Mouse (Mus musculus) skeletal muscle tissue, adult 2 months (tissue): ENCODE results near the gene Adora2a.
"Not testable (repeated sequence)": the region's sequence is repeated elsewhere in the genome, so short reads cannot be mapped to it uniquely, and the experiment has no call there.

Source experiments
- DNase-seq: peaks from one replicate; pipeline ENCODE4 v3.0.0-alpha.2; 2012; ENCODE audit warnings: low read depth, low spot score

Gene Adora2a

DNA sequence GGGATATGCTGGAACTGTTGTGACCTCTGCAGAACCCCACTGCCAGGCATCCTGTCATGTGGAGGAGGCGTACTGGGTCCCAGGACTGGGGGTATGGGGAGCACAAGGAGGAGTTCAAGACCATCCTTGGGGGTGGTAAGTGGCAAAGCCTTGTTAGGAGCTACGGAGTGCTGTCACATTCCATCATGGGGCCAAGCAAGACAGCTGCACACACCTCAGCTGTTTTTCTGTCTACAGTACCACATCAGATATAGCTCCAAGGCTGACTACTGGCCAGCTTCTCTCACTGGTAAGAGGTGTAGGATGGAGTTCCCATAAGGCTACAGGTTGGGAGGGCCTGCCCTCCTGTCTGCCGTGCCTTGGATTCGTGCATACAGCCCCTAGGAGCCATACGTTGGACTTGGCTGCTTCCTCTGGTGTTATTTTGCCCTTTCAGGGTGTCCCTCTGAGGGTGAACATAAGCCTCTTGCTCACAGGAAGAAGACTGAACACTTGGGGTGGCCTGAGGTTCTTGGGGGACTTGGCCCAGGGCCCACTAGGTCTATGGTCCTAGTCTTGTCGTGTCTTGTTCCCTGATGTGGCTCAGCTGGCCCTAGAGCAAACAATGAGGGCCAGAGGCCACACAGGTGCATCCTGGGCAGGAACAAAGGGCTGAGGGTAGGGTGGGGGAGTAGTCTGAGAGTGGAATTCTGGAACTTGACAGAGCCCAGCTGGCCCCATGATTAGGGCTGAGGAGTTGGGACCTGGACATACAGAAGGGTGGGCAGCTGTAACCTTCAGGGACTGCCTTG is 2.3 kb upstream of the Adora2a start:
- DNase-seq, result no peak

DNA sequence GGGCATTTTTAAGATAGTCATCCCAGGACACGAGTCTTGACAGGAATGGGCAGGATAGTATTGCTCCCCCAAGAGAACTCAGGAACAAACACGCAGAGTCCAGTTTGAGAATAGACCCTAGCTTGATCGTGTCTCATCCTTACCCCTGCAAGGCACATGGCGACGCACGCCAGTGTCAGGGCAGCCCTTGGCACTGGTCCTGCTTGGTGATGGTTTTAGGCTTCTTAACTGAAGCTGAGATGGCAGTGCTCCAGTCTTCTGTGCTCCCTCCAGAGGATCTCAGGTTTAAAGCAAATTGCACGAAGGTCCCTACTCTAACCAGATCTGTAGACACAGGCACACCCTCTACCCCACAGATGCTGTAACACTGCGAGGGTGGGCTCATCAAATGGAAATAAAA is 921 bp upstream of the Adora2a start:
- DNase-seq, result no peak

DNA sequence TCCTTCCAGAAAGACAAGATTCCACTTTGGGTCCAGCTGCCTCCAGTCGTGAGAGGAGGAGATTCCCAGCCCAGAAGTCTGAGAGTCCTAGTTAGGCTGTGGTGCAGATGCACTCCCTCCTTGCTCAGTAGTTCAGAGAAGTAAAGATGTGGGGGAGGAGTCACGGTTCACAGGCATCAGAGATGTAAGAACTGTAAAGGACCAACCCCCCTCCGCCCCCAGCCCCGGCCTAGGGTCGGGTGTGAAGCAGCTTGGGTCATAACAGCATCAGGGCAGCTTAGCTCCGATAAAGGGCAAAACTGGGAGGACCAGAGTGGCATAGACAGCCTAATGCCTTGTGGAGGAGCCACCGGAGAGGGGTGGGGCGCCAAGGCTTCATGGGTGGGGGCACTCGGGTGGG is 205 bp upstream of the Adora2a start:
- no peak for DNase-seq

DNA sequence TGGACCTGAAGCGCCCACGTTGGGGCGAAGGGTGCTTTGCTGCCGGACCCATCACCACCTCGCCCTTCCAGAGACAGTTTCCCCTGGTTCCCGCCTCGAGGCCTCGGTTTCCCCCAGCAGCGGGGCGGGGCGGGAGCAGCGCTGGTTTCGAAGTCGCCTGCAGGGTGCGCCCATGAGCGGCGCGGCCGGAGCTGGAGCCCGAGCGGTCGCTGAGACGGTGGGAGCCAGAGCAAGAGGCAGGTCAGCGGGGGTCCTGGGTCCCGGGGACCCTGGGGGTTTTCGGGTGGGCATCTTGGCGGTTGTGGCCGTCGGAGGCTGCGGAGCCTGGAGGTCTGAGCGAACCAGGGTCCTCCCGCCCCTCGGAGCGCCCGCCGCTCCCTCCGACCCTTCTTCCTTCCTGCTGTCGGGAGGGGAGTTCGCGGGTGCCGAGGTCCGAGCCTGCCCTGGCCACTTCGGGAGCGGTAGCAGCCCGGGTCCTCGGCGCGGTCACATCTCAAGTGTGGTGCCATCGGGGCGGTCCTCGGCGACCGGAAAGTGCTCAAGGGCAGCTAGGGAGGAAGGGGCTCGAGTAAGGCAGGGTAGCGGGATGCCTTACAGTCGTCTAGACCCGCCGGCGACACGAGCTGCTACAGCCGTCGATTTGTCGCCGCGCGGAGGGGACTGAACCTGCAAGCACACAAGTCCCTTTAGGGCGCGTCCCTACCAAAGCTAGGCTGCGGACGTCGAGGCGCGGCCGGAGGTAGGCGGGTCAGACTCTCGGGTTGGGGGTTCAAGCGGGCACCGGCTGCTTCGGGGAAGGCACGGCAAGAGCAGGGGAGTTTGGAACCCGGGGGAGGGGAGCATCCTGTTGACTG is 458 bp downstream of the Adora2a start:
- DNase-seq, result no peak

DNA sequence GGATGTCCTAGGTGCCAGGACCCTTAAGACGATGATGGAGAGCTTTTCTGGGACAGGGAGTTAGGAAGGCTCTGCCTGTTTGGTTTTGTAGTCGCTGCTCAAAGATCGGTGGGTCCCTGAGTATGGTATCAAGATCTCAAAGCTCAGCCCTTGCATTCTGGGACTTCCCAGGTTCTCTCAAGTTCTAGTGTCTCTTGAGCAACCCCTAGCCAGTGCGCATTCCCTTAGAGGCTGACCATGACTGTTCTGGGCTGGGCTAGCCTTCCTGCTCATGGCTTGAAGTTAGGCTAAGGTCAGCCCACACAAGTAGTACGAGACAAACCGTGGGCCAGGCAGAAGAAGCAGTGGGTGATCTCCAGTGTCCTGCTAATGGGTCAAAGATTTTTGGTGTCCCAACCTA is 1.5 kb downstream of the Adora2a start:
- no peak for DNase-seq

DNA sequence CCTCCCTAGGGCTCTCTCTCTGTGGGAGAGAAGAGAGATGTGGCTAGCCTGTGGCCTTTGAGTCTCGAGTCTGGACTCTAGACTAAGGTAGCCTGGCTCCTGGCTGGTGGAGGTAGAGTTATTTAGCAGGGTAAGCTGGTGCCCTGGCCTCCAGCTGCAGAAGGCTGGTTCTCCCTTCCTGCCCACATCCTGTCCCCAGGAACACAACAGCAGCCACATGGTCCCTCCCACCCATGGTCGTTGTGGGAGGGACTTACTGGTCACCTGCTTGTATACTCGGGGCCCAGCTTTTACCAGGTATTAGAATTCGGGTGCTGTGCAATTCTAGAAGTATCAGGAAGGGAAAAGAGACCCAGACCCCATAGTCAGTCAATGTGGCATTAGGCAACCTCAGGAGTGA is 3.6 kb downstream of the Adora2a start:
- DNase-seq, result no peak

DNA sequence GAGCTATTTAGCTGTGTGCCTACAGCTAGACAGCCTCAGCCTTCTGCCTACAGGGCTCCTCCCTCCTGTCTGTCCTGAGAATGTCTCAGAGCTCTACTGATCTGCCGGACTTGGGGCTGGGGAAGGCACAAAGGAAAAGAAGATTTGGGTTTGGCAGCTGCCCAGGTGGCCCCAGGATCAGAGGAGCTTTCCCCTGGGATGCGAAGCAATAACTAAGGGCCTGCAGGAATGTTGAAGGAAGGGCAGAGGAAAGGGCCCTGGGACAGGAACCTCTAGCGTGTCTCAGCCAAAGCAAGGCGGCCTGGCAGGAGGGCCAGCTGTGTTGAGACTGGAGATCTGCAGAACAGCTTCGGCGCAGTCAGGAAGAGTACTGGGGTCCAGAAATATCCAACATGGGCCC is 6.3 kb downstream of the Adora2a start:
- DNase-seq, result no peak

DNA sequence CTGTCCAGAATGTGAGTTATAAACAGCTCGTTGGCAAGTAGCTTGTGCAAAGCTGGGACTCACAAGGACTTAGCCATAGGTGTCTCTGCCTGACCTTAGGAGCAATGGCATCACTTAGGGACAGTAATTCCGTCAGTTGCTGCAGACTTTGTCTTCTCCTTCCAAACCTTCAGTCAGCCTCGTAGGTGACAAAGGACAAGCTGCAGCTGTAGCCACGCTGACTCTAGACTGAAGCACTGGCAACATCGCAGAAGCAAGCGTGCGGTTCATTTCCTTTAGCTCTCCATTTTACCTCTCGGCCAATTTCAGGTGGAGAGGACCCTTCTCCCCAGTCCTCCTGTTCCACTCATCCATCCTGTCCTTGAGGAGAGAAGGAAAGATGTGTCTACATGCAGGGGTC is 7.3 kb downstream of the Adora2a start:
- no peak for DNase-seq

DNA sequence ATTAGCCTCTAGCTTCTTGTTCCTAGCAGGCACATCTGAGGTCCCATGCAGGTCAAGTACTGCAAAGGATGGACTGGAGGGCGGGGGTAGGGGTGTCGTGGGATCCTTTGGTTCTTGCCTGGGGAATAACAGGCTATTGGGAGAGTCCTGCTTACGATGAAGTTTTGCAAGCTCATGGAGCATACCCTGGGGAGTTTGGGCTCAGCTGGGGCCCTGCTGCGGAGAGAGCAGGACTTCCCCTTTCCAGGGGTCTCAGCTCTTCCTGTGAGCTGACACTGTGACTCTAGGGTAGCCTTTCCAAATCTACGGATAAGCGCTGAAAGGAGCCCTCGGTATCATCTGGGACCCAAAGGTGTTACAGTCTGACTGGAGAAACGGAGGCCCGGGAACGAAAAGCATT is 7.7 kb downstream of the Adora2a start:
- DNase-seq, result no peak

DNA sequence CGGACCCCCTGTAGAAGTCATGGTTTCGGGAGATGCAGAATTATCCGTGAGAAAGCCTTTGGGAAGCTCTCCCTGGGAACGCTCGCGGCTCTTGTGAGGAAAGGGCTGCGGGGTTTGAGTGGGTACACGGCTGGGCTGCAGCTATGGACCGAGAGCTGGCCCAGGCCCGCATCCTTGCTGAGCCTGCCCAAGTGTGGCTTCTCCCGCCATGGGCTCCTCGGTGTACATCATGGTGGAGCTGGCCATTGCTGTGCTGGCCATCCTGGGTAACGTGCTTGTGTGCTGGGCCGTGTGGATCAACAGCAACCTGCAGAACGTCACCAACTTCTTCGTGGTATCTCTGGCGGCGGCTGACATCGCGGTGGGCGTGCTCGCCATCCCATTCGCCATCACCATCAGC is 9.1 kb downstream of the Adora2a start:
- DNase-seq, result no peak

DNA sequence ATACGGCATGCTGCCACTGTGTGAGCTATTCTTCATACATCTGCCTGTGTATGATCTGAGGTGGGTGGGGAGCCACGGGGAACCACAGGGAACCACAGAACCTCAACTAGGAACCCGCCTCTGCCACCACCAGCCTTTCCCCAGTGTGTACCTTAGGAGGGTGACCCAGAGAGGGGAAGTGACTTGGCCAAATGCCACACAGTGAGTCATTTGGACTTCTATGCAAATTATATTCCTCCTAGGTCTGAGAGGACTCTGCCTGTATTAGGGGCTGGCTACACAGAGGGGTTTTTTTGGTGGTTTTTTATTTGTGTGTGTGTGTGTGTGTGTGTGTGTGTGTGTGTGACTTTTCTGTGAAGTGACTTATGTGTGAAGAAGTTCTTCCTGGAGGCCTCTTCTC is 9.9 kb downstream of the Adora2a start:
- DNase-seq, result peak; percentile 39

DNA sequence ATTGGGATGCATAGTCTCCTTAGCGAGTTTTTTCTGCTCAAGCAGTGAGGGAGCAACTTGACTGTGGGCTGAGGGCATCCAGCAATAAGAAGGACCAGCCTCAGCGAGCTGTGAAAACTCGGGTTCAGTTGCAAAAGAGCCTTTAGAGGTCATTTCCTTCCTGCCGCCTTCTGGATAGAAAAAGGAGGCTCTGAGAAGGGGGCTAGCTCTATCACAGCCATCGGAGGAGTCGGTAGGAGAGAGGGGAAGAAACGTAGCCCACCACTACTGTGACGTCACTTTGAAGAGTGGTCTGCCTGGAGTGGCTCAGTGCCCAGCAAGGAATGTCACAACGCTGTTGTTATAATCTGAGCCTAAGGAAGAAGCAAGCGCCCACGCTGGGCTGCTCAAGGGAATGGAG is 10.4 kb downstream of the Adora2a start:
- no peak for DNase-seq

DNA sequence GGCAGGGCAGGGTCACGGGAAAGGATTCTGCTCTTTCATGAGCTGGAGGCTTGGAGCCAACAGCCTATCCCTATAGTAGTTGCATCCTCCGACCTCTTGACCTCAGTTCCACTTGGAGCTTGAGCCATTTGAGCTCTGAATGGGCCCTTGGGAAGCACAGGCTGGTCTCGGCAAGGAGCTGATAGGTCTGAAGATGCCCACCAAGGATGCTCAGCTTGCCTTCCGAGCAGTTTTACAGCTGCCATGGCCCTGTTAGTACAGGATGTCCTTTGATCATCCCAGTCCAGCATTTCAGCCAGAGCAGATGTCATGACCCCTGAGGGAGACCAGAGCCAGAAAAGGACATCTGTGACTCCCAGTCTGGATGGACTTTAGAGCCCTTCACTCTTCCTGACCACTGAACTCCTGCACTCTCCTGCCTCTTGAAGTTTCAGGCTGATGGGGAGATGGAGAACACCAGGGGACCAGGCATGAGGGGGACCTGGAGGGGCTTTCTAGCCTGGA is 11.6 kb downstream of the Adora2a start:
- DNase-seq, result no peak

DNA sequence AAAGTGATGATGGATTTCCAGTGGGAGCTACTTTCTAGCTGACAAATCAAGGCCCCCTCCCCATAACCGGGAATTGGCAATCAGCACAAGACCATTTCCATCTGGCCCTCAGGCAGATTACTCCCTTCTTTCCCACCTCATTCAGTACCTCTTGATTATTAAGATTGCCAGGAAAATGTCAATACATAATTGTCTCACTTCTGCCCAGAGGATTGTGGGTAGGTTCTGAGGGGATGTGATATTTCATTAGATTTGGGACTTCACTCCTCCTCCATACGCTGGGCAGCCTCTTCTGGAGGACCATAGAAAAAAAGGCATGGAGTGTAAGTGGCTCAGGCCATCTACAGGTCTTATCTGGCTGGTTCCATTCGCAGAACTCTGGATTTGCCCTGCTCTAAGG is 15.6 kb downstream of the Adora2a start:
- DNase-seq, result no peak

DNA sequence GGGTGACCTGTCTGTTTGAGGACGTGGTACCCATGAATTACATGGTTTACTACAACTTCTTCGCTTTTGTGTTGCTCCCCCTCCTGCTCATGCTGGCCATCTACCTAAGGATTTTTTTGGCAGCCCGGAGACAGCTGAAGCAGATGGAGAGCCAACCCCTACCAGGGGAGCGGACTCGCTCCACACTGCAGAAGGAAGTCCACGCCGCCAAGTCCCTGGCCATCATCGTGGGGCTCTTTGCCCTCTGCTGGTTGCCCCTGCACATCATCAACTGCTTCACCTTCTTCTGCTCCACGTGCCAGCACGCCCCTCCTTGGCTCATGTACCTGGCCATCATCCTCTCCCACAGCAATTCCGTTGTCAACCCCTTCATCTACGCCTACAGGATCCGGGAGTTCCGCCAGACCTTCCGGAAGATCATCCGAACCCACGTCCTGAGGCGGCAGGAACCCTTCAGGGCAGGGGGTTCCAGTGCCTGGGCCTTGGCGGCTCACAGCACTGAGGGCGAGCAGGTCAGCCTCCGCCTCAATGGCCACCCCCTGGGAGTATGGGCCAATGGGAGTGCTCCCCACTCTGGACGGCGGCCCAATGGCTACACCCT is 16.6 kb downstream of the Adora2a start:
- no peak for DNase-seq

DNA sequence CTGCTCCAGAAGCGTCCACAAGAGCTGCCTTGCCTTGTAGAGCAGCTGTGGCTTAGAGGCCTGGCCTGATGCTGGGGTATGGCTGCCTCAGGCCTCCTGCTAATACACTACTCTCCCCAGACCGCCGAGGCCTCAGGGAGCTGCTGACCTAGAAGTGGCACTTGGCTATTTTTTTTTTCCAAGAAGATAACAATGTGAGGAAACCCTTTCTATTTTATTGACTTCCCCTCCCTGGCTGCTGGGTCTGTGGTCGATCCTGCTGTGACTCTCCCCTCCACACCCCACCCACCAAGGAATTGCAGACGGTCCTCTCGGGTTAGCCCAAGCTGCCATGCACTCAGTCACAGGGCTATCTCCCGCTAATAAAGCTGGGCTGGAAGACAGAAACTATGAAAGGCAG is 17.5 kb downstream of the Adora2a start:
- DNase-seq, result no peak

DNA sequence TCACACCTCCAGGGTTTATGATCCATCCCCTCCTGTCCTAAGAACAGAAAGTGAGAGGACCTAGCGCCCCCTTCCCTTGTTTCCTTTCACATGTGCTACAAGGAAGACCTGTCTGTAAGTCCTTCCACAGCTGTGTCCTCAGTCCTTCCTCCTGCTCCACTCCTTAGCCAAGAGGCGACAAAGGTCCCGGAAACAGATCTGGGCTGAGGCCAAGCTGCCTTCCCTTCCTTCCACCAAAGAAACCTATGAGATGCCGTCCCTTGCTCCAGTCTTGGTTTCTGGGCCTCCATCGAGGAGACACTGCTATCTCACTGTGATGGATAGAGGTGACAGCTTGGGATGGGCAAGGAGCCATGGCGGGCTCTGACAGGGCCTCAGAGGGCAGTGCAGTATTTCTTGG is 18.4 kb downstream of the Adora2a start:
- DNase-seq, result no peak

DNA sequence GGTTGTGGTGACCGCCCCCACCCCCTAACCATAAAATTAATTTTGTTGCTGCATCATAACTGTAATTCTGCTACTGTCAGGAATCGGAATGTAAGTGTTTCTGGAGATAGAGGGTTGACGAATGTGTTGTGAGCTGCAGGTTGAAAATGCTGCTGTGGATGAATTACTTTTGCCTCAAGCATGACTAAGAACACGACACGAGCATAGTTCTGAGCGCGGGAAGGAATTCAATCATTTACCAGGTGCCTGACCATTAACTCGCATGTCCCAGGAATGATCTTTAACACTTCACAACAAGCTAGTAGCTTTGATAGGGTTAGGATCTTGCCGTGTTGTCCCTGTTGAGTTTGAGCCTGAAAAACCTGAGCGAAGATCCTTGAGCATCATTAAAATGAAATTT is 20.6 kb downstream of the Adora2a start:
- DNase-seq, result no peak

DNA sequence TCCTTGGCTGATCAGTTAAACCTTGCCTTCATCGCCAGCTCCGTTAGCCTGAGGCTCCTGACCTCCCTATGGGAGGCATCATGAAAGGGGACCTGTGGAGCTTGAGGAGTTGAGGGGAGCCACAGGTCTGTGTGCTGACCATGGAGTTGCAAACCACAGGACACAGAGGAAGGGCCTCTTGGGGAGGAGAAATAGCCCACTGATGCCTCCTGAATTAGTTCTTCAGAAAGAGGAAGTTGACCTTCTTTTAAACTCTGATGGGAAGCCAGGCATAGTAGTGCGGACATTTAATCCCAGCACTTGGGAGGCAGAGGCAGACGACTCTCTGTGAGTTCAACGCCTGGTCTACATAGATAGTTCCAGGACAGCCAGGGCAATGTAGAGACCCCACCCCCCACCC is 22.2 kb downstream of the Adora2a start:
- no peak for DNase-seq

DNA sequence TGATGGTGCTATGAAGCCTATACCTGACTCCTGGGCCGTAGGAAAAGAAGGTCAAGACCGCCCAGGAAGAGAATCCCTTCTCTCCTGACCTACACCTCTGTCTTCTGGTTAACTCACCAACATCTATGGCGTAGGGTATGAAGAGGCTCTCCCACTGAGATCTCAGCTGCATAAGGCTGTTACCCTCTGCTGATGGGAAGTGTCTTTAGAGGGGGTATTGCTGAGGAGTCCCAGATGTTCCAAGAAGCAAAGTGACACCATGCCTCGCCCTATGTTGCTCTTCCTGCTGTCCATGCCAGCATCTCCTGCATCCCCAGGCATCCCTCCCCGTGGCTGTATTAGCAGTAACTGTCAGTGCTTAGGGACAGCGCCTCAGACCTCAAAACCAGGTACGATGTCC is 22.7 kb downstream of the Adora2a start:
- no peak for DNase-seq

DNA sequence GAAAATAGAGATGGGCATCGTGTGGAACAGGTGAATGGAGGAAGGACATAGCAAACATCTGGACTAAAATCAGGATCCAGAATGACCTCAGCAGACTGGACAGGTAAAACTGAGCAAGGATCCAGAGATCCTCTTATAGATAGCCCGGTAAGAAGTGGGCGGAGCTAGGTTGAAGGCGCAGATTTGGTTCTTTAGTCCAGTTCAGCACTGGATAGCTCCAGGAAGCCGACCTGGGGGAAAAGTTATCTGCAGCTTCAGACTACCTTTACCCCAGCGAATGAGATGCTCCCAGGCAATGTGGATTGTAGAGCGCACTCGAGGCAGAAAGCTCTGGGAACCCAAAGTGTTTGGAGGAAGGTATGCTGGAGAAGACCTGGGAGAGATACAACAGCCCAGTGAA is 25.3 kb downstream of the Adora2a start:
- no peak for DNase-seq

DNA sequence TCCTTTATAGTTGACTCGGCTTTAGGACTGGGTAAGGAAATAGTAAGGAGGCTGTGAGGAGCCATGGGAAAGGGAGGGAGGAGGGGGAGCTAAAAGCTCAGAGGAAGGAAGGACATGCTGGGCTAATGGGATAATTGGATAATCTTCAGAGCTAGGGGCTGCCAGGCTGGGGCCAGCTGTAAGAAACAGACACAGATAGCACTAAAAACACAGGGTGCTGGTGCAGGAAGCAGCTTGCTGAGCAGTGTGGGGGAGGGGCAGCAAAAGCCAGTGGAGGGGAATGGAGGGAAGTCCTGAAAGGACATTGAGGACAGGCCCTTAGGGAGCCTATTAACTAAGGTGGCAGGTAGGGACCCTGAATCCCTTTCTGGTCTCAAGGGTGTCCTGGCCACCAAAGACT is 27.9 kb downstream of the Adora2a start:
- not testable (repeated sequence) for DNase-seq

DNA sequence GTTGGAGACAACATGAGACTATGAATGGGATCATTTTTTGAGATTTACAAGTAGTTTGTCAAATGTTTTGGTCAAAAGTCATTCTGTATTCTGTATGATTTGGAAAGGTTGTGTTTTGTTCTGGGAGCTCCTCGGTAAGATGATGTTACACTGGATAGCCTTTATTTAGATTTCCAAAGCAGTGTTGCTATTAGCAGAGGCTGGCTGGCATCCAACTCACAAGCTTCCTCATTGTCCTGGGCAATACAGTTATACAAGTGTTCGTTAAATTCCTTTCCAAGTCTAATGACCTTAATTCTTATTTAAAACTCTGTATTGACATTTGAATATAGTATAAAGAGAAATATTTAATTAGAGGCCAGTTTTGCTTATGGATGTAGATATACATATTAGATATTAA is 28.6 kb downstream of the Adora2a start:
- no peak for DNase-seq
